Mouse (Mus musculus) retina, embryonic 14.5 days (tissue): ENCODE data around the gene Msi2.

Experiments
- DNase-seq: peaks from one replicate; pipeline ENCODE4 v3.0.0-alpha.2; 2015; ENCODE audit warnings: low spot score

Gene Msi2

DNA sequence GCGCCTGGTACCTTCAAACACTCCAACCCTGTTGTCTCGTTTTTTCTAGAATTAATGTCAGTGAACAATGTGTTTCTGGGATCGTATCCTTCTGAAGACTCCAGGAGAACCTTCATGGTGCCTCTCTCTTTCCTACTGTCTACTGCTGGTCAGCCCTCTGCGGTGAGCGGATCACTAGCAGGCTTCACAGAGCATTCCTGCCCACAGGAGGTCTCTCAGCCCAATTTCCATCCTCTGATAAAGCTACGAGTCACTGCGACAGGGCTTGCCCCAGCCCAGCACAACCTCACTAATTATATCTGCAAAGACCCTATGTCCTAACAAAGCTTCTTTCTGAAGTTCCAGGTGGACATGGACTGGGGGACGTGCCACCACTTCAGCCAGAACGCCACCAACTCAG lies 157.7 kb downstream of the Msi2 start:
- DNase-seq, result no peak

DNA sequence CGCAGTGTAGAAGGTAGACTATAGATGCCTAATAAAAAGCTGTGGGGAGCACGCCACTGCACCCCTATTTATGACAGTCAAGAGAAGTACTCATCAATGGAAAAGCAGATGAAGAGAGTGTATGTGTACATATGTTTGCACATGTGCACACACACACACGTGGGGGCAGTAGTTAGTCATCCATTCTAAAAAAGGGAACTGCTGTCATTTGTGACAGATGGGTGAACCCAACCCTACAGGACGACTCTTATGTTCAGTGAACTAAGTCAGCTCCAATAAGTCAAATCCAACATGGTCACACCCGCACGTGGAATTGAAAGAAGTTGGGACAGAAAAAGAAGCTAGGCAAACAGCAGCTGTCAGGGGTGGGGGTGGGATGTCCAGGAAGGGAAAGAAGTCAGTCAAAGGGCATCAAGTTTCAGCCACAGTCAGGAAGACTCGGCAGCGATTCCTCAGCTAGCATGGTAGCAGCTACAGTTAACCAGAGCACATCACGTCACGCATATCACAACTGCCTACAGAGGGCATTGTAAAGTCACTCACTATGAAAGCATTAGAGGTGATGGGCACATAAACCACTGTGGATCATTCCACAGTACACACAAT lies 158.8 kb downstream of the Msi2 start:
- no peak for DNase-seq

DNA sequence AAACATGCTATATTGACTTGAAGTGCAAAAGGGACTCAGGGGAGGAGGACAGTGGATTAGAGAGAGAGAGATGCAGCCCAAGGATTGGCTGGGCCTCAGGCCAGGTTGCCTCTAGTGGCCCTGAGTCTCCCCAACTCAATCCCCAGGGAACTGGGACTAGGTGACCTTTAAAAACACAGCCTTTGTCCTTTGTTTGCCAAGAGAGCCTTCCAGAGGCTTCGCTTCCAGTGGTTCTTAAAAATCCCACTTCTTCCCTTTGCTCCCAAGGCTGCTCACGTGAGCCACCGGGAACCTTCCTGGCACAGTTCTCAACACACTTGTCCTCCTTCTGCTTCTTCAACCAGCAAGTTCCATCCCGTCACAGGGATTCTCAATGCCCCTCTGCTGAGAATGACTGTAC lies 159.6 kb downstream of the Msi2 start:
- DNase-seq, result no peak

DNA sequence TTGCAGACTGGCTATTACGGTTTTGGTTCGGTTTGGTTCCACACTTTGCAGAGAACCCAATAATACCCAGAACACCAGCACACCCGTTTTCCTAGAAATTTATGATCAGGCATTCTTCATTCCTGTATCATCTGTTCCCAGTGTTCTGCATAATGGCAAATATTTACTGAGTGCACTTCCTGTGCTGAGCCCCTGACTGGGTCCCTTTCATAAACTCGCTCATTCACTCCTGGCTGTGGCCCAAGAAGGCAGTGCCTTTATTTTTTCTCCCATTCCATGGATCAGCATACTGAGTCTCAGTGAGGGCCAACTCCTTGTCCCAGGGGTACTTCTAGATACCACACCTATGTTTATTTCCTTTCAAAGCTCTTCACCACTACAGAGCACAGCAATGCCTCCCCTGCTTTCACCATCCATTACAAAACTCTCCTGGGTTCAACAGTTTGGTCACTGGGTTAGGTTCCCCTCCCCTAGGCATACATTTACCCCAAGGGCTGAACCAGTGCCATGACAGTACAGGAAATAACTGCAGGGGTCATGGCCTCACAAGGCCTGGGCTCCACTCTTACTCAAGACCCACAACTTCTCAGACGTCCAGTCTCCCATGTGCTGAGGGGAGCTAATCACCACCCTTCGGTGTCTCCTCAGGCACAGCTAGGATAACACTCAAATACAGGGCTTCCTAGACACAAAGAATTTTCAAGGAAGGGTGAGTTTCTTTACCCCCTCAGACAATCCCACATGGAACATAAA lies 160.3 kb downstream of the Msi2 start:
- no peak for DNase-seq

DNA sequence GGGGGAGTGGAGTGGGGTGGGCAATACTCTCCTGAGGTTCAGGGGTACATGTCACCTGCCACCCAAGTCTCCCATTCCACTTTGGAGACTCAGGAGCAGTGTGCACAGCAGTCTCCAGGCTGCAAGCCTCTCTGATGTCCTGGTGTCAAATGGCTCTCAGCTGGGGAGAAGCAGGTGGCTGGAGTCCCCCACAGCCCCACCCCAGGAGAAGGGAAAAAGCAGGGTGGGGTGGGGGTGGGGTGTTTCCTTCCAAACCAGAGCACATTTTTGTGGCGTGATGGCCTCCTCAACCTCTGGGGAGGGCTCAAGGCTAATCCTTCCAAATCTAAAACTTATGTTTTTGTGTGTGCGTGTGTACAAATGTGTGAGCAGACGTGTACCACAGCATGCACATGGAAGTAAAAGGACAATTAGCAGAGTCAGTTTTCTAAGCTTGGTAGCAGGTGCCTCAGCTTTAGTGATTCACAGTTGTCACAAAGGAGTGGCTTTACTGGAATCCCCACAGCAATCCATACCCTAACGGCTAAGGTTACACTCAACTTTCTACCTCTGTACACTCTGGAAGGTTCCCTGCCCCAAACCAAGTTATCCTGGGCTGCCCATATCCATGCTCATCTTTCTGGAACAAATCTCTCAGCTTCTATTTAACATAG lies 161.1 kb downstream of the Msi2 start:
- no peak for DNase-seq

DNA sequence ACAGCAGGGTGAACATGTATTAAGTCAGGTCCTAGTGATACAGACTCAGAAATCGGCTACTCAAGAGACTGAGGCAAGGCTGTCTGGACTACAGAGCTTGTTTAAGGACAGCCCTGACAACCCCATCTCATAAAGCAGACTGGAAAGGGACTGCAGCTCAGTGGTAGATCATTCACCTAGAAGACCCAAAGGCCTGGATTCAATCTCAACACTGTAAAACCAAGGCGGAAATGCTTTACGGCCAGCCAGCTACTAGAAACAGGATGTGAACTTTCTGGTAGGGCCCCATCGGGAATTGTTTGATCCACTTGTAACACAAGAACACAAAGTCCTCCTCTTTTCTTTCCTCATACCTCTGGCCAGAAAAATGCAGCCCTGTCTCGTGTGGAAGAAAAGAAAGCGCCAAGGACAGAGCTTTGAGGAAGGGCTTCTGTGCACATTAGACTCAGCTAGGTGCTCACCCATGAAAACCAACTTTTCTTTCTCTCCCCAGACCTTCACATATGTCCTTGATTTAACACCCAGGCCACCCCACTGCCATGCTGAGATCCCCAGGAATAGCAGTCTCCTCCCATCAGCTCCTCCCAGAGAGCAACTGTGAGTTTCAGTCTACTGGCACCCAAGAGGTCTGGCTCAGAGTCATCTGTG lies 162.3 kb downstream of the Msi2 start:
- DNase-seq, result no peak

DNA sequence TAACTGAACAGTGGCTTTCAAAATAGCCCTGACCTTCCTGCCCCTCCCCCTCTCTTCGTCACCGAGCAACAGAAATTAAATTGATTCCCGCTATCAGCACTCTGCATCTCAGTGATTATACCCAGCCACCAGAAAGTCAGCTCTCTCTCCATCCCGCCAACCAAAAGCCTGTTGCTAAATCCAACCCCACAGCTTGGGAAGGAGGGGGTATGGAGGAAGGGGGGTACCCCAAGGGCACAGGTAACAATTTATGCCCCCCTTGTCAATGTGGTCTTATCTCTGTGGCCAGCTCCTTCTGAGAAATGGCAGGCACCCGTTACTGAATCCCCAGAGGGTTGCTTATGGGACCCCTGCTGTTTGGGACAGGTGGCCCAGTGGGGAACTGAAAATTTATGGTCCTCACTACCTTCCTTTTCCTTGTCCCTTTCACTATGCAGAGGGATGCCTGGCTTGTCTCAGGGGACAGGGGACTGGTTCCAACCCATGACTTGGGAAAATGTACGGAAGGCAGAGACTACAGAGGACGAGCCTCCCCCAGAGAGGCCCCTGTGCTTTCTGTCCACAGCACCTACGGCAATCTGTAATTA lies 163.0 kb downstream of the Msi2 start:
- no peak for DNase-seq

DNA sequence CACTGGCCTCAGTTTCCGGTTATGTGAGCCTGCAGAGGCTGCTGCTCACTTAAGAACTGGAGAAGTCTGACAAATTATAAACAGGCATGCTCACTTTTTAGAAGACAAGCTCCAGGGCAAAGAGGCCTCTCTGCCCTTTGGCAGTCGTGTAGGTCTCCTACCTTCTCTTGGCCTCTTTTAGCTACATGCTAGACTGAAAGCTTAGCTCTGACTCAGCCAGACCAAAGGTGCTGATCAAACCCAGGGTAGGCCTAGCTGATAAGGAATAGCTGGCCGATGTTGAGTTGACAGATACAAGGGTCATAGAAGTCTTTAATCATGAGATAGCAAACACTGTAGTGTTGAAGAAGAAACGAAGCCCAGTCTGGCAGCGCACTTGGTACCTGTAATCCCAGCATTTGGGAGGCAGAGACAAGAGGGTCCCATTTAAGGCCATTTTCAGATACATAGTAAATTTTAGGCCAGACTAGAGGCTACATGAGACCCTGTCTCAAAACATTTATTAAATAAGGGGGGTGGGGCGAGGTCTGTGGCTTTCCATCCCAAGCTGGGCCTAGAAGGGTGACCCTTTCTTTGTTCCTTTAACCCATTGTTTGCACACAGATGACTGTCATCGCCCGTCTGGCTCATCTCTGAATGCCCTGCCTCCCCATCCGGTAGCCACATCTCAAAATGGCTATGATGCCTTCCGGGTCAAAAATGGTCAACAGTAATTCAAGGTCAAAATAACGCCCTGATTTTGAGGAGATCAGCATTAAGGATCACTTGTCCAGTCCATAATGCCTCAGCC lies 164.6 kb downstream of the Msi2 start:
- DNase-seq, result no peak

DNA sequence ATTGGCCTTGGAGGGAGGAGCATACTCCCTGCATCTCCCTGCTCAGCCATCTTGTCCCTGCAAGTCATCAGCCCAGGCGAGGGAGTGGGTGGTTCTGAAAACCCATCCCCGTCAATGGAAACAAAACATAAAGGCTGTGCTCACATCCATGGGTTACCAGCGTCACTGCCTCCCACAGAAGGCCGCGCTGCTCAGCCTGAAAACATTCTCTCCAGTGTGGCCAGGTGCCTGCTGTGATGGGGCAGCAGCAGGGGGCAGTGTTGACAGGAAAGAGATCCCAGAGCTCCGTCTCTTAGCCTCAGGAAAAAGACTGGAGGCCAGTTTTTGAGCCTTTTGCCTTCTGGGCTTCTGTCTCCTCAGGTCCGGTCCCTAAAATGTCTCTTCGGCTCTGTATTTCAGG lies 165.3 kb downstream of the Msi2 start:
- peak; percentile 73 for DNase-seq

DNA sequence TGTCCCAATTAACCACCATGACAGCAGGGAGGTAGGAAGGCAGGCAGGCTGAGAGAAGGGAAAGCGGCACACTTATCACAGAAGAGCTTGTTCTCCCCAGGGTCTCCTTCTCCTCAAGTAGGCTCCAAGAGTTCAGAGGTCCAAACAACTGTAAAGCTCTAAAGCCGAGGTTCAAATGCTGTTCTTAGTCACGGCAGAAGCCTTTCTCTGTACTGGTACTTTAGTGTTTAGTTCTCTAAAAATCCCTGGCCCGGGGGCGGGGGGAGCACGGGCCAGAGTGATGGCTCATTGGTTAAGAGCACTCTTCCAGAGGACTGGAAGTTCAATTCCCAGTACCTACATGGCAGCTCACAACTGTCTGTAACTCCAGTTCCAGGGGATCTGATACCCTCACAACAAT lies 165.9 kb downstream of the Msi2 start:
- DNase-seq, result no peak

DNA sequence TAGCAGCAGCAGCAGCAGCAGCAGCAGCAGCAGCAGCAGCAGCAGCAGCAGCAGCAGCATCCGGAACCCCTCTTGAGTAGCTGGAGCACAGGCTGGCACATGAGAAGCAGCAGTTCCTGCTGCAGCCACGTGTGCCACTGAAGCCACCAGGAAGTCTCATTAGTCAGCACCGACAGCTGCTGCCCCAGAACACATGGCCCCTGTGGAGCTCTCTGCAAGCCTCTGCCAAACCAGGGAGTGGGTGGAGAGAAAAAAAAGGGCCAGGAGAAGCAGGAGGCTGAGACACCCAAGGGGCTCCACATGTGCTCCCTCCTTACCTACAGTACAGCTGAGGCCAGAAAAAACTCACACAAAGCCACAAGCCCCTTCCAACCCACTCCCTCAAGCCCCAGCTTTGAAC lies 167.3 kb downstream of the Msi2 start:
- DNase-seq, result peak; percentile 62

DNA sequence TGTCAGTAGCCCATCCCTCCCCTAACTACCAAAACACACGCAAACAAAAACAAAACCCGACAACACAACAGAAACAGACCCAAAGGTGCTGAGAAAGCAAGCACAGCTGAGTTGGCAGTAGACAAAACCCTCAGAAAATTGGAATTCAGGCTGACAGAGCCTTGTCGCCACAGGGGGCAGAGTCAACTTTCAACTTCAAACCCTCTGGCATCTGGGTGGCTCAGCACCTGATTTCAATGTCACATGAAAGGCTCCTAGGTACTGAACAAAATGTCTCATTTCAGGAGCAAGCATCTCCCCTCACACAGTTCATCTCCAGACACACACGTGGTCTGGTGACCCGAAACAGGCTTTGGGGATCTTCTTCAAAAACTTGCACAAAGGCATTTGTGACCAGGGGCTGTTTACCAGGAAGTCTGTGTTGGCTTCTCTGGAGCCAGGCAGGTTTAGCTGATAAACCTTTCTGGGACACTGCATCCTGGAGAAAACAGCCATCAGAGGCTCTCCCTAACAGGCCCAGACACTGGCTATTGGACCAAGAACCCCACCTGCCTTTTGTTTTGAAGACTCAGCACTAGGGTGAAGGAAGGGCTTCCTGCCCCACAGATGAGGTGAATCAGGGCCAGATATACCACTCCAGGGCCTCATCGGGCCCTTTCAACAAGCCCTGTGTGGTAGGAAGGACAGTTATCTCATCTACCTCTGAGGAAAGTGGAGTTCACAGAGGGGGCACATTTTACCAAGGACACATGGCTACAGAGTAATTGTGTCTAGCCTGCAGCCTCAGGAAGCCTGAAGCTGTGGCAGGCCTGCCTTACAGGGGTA lies 168.0 kb downstream of the Msi2 start:
- DNase-seq, result no peak

DNA sequence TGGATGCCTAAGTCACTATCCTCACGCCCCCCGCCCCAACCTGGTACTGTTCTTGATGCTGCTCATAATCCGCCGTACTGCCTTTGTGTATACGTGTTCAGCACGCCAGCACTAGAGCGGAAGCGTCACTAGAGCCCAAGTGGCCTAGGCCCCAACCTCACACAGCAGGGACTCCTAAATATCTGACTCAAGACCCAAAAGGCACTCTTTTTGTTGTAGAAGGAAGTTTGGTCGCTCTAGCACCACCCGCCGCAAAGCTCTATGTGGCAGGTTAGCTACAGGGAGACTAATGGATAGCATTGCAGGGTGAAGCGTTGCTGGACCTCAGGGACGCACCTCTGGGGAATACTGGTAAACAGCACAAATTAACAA lies 168.8 kb downstream of the Msi2 start:
- DNase-seq, result no peak

DNA sequence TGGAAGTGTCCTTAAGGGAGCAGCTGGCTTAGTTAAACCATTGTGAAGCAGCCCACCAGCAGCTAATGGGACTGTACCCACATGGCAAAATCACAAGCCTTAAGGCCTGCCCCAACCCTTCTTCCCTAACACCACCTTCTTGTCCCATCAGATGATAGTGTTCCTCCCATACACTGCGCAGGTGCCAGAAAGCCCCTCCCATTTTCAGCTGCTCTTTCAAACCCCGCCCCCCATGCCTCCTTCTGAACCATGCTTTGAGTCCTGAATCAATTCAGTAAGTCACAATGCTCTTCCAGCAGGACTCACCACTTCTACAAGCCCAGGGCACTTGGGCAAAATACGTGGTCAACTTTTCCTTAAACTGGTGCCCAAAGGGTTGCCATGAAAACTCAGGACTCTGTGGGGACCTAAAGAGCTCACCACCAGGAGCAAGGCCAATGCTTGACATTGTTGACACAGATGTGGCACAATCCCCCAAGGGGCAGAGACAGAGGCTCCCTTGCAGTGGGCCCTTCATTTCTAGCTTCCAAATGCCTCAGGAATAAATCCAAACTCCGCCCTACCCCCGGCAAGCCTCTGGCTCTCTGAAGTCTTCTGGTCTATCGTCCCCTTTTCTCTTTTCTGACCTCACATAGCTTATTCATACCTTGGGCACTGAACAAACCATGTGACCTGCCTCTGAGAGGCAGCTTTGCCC lies 169.3 kb downstream of the Msi2 start:
- DNase-seq, result no peak

DNA sequence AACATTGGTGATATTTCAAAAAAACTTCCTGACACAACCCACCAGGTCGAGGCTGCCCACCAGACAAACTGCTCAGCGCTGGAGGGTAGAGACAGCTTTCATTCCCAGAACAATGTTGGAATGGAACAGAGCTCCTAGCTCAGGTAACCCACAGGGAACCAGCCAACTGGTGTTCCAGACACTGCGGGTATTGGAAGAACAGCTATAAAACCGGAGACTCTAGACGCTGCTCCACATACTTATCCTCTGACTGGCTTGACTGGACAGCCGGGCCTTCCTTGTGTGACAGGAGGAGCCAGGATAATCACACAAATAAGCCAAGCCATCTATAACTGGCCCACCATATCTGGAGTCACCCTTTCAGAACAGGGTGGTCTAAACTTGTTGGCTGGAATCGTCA lies 169.9 kb downstream of the Msi2 start:
- no peak for DNase-seq

DNA sequence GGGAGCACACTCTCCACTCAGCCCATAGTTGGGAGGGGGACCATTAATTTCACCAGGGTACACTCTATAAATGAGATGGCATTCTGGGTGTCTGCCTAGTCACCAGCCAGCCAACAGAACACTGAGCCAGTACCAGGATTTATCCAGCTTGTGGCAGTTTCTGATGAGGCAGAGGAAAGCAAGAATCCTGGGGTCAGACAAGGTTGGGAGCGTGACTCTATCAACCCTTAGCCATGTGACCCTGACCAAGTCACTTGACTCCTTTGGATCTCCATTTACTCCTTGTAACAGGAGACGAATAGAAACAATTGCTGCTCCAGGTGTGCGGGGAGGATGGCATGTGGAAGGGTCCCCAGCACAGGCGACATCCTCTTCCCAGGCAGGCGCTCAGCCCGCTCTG lies 174.5 kb downstream of the Msi2 start:
- DNase-seq, result no peak

DNA sequence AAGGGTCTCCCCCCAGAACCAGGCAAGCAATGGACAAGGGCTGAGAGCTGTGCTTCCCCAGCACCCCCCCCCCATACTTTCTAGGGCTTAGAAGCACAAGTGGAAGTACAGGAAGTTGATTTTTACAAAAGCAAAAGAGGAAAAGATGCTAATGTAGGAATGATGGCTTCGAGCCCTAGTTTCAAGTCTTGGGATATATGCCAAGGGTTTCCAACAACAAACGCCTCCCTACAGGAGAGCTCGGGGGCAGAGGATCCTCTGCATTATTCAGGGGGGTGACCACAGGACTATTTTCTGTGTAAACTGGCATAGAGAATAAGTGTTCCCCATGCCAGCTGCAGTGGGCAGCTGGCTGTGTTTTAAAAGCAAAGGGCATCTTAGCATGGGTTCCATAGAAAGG lies 175.5 kb downstream of the Msi2 start:
- DNase-seq, result no peak

DNA sequence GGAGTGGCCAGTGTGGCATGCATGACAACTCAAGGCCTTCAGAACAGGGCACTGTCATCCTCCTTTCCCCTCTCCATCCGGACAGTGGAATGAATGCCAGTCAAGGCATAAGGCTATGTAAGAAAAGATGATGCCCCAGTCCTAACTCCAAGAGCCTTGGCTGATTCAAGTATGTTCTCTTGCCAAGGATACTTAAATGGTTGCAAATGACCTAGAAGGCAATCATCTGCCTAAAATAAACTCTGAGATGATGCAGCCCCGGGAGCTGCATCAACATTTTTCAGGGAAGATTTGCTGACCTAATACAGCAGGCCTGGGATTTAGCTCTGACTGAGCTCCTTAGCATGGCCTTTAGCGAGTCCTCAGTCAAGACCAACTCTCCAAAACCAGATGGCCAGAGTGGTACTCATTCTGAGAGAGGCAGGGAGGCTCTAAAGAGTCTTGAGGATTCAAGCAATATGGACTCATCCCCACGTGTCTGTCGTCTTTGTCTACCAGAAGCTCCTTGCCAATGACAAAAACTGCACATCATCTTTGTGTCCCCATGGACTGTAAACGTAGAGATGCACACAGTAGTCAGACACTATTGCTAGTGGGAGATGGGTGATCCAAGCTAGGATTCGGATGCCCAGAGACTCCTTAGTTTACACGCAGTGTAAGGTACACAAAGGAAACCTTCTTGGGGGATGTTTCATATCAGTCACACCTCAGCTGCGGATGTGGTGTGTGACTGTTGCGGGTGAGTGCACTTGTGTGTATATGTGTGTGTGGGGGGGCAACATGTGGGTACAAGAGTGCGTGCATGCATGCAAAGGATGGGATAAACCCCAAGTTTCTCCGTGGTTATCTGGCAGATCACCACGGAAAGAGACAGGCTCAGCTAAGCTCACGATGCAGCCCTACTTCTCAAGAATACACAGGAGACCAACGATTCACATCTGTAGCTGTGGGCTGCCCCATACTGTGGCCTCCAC lies 176.4 kb downstream of the Msi2 start:
- no peak for DNase-seq
